Mouse (Mus musculus): ENCODE measurements around the gene Orm1. TPM values are rescaled to one million over a fixed set of nuclear protein-coding genes. Genes with fewer than 3 reads are reported as not detected.

Gene Orm1
- total and polyA plus RNA-seq, 3 experiments: not detected

GRCm38 (mm10) chr4:63310247-63310855 lies 34.0 kb upstream of the Orm1 start:
- Histone ChIP-seq H3K27me3 (replicated peaks) (peaks cover 93% of the 10 kb centered on the region), H3K79me2 (replicated peaks; ENCODE audit: control insufficient read depth, extremely low read depth, insufficient read depth, poor library complexity, severe bottlenecking) (no peaks in the 10 kb centered on the region), H3K4me2 (ENCODE audit: insufficient read depth, low read depth, poor library complexity, severe bottlenecking) (no peak overlapping the region), H3K9me3 (replicated peaks; ENCODE audit: low read length) (no peaks in the 10 kb centered on the region), H3K36me3 (replicated peaks in 1 of 2; ENCODE audit: control insufficient read depth in 1 of 2, insufficient read depth in 1 of 2, low read length in 1 of 2) (no peaks in the 10 kb centered on the region), H3K4me3 (replicated peaks in 1 of 3; ENCODE audit: low read depth in 2 of 3, low read length in 2 of 3, poor library complexity in 1 of 3) (no peak overlapping the region), H3K9ac (ENCODE audit: insufficient read depth, low read depth) (no peak overlapping the region), H3K27ac (ENCODE audit: insufficient read depth, low read depth) (no peak overlapping the region), H3K4me1 (ENCODE audit: control insufficient read depth in 1 of 2, insufficient read depth in 2 of 2) (peaks cover 0 to 4% of the 10 kb centered on the region in 2 experiments; a peak in 1 of 4 replicates)
- DNase-seq (ENCODE audit: extremely low read depth): no peak
- no peak for TF ChIP-seq ZMIZ1 (IDR thresholded peaks at IDR 0.05; ENCODE audit: low read depth, low read length)
- no peak for TF ChIP-seq NRF1 (IDR thresholded peaks at IDR 0.05; ENCODE audit: low read depth, low read length)
- no peak for TF ChIP-seq E2F4 (IDR thresholded peaks at IDR 0.05; ENCODE audit: insufficient replicate concordance, low read depth, low read length)
- no peak for TF ChIP-seq MAX (IDR thresholded peaks at IDR 0.05; ENCODE audit: low read length)
- TF ChIP-seq GABPA (IDR thresholded peaks at IDR 0.05; ENCODE audit: insufficient replicate concordance, low read depth, low read length): no peak
- TF ChIP-seq MAZ (IDR thresholded peaks at IDR 0.05; ENCODE audit: low read depth, low read length): no peak
- TF ChIP-seq TCF12 (IDR thresholded peaks at IDR 0.05; ENCODE audit: low read depth, low read length): no peak
- in situ Hi-C loops (cut with MboI; ENCODE audit: low pct_ligation_motif_present, low pct_unique_long_range_greater_than_20kb, low sequenced_read_pairs) (loop anchor here (5.0 kb wide), 1 partner anchor 93 kb away; no protein-coding TSS in a partner anchor), dilution Hi-C loops (cut with MboI; ENCODE audit: extremely low pct_ligation_motif_present, extremely low pct_unique_long_range_greater_than_20kb, low sequenced_read_pairs) (no loop called here)

GRCm38 (mm10) chr4:63311426-63311825 lies 32.9 kb upstream of the Orm1 start:
- Histone ChIP-seq H3K79me2 (replicated peaks; ENCODE audit: control insufficient read depth, extremely low read depth, insufficient read depth, poor library complexity, severe bottlenecking) (no peaks in the 10 kb centered on the region), H3K36me3 (replicated peaks in 1 of 2; ENCODE audit: control insufficient read depth in 1 of 2, insufficient read depth in 1 of 2, low read length in 1 of 2) (no peaks in the 10 kb centered on the region), H3K4me2 (ENCODE audit: insufficient read depth, low read depth, poor library complexity, severe bottlenecking) (no peak overlapping the region), H3K4me1 (ENCODE audit: control insufficient read depth in 1 of 2, insufficient read depth in 2 of 2) (peaks cover 0 to 4% of the 10 kb centered on the region in 2 experiments; a peak in 1 of 4 replicates), H3K27ac (ENCODE audit: insufficient read depth, low read depth) (no peak overlapping the region), H3K4me3 (replicated peaks in 1 of 3; ENCODE audit: low read depth in 2 of 3, low read length in 2 of 3, poor library complexity in 1 of 3) (no peak overlapping the region), H3K27me3 (replicated peaks) (peaks cover 93% of the 10 kb centered on the region), H3K9me3 (replicated peaks; ENCODE audit: low read length) (no peaks in the 10 kb centered on the region), H3K9ac (ENCODE audit: insufficient read depth, low read depth) (no peak overlapping the region)
- in situ Hi-C loops (cut with MboI; ENCODE audit: low pct_ligation_motif_present, low pct_unique_long_range_greater_than_20kb, low sequenced_read_pairs): loop anchor here (5.0 kb wide), 1 partner anchor 94 kb away; no protein-coding TSS in a partner anchor
- dilution Hi-C loops (cut with MboI; ENCODE audit: extremely low pct_ligation_motif_present, extremely low pct_unique_long_range_greater_than_20kb, low sequenced_read_pairs): no loop called here
- DNase-seq (ENCODE audit: extremely low read depth): no peak
- TF ChIP-seq USF1 (IDR thresholded peaks at IDR 0.05; ENCODE audit: low read depth, low read length) (0 out of 2 replicates have a peak, but pooled peaks have one; percentile 8), TBP (conservative IDR thresholded peaks at IDR 0.05; ENCODE audit: low read depth, low read length) (no peak), CHD2 (IDR thresholded peaks at IDR 0.05; ENCODE audit: low read length) (no peak)

GRCm38 (mm10) chr4:63314063-63314462 lies 30.3 kb upstream of the Orm1 start:
- Histone ChIP-seq H3K4me1 (ENCODE audit: control insufficient read depth in 1 of 2, insufficient read depth in 2 of 2) (no peaks in the 10 kb centered on the region), H3K79me2 (replicated peaks; ENCODE audit: control insufficient read depth, extremely low read depth, insufficient read depth, poor library complexity, severe bottlenecking) (no peaks in the 10 kb centered on the region), H3K9ac (ENCODE audit: insufficient read depth, low read depth) (no peak overlapping the region), H3K4me2 (ENCODE audit: insufficient read depth, low read depth, poor library complexity, severe bottlenecking) (no peak overlapping the region), H3K36me3 (replicated peaks in 1 of 2; ENCODE audit: control insufficient read depth in 1 of 2, insufficient read depth in 1 of 2, low read length in 1 of 2) (no peaks in the 10 kb centered on the region), H3K9me3 (replicated peaks; ENCODE audit: low read length) (no peaks in the 10 kb centered on the region), H3K27ac (ENCODE audit: insufficient read depth, low read depth) (no peak overlapping the region), H3K27me3 (replicated peaks) (peaks cover 98% of the 10 kb centered on the region), H3K4me3 (replicated peaks in 1 of 3; ENCODE audit: low read depth in 2 of 3, low read length in 2 of 3, poor library complexity in 1 of 3) (no peak overlapping the region)
- dilution Hi-C loops (cut with MboI; ENCODE audit: extremely low pct_ligation_motif_present, extremely low pct_unique_long_range_greater_than_20kb, low sequenced_read_pairs) (no loop called here), in situ Hi-C loops (cut with MboI; ENCODE audit: low pct_ligation_motif_present, low pct_unique_long_range_greater_than_20kb, low sequenced_read_pairs) (loop anchor here (5.0 kb wide), 1 partner anchor 97 kb away; no protein-coding TSS in a partner anchor)
- DNase-seq (ENCODE audit: extremely low read depth): no peak
- TF ChIP-seq RAD21 (IDR thresholded peaks at IDR 0.05; ENCODE audit: low read depth, low read length) (no peak), CHD2 (IDR thresholded peaks at IDR 0.05; ENCODE audit: low read length) (no peak), TBP (conservative IDR thresholded peaks at IDR 0.05; ENCODE audit: low read depth, low read length) (no peak), RCOR1 (conservative IDR thresholded peaks at IDR 0.05; ENCODE audit: low read depth, low read length) (no peak), USF2 (conservative IDR thresholded peaks at IDR 0.05; ENCODE audit: low read depth, low read length) (no peak), MAZ (IDR thresholded peaks at IDR 0.05; ENCODE audit: low read depth, low read length) (no peak), TCF12 (IDR thresholded peaks at IDR 0.05; ENCODE audit: low read depth, low read length) (no peak), ZKSCAN1 (IDR thresholded peaks at IDR 0.05; ENCODE audit: borderline replicate concordance, low read depth, low read length) (no peak), ZMIZ1 (IDR thresholded peaks at IDR 0.05; ENCODE audit: low read depth, low read length) (no peak), MXI1 (IDR thresholded peaks at IDR 0.05; ENCODE audit: low read depth, low read length) (no peak), EP300 (IDR thresholded peaks at IDR 0.05; ENCODE audit: low read length) (no peak), POLR2AphosphoS2 (IDR thresholded peaks at IDR 0.05; ENCODE audit: low read depth, low read length) (no peak), UBTF (IDR thresholded peaks at IDR 0.05; ENCODE audit: low read depth, low read length) (no peak), IRF4 (IDR thresholded peaks at IDR 0.05; ENCODE audit: low read depth, low read length) (no peak), SMC3 (IDR thresholded peaks at IDR 0.05; ENCODE audit: low read depth, low read length) (no peak)

All from CH12.LX (cell line).